Comparison of ENCODE assay signal across 7 mouse cellular contexts in genomic region chr19:3687676-3688171, GRCm38 (mm10). TPM values are rescaled to one million over a fixed set of nuclear protein-coding genes. Genes with fewer than 3 reads are reported as not detected.
A peak's percentile ranks its signal among the peaks of the same experiment; 100 is the strongest.
DNase-seq lines count a peak whose midpoint lies in the region; ATAC-seq lines count a peak whose summit lies in the region.

No protein-coding gene starts in this region.

- no peak overlapping the region for H3K4me2 ChIP-seq in midbrain, embryonic 15.5 days
- H3K4me2 ChIP-seq in embryonic facial prominence, embryonic 13.5 days, result no peak overlapping the region
- H3K4me2 ChIP-seq in kidney, embryonic 14.5 days (replicated peaks; ENCODE audit: low read depth, low read length), result no peak overlapping the region

- H3K27me3 ChIP-seq in midbrain, embryonic 10.5 days (ENCODE audit: low read depth, poor library complexity, severe bottlenecking), result peaks cover 14% of the 10 kb centered on the region
- 0 out of 2 replicates have a peak, but pooled peaks cover 8% of the 10 kb centered on the region for H3K27me3 ChIP-seq in midbrain, embryonic 15.5 days (replicated peaks)
- H3K27me3 ChIP-seq in embryonic facial prominence, embryonic 13.5 days, result no peaks in the 10 kb centered on the region
- no peaks in the 10 kb centered on the region for H3K27me3 ChIP-seq in kidney, embryonic 14.5 days (ENCODE audit: control insufficient read depth, insufficient read depth, low read length)

- H3K36me3 ChIP-seq in midbrain, embryonic 10.5 days, result no peaks in the 10 kb centered on the region
- no peaks in the 10 kb centered on the region for H3K36me3 ChIP-seq in midbrain, embryonic 15.5 days (replicated peaks)
- H3K36me3 ChIP-seq in embryonic facial prominence, embryonic 13.5 days, result no peaks in the 10 kb centered on the region
- no peaks in the 10 kb centered on the region for H3K36me3 ChIP-seq in kidney, embryonic 14.5 days (ENCODE audit: control insufficient read depth, insufficient read depth, low read length)

- H3K27ac ChIP-seq in midbrain, embryonic 10.5 days (replicated peaks), result no peak overlapping the region
- no peak overlapping the region for H3K27ac ChIP-seq in midbrain, embryonic 15.5 days
- H3K27ac ChIP-seq in embryonic facial prominence, embryonic 13.5 days, result no peak overlapping the region
- H3K27ac ChIP-seq in kidney, embryonic 14.5 days (ENCODE audit: low read depth, low read length), result peak overlapping the region; percentile 32; the same call in 1 of the 2 replicates

- 0 out of 2 replicates have a peak overlapping the region, but pooled peaks have one; percentile 94 for H3K4me3 ChIP-seq in midbrain, embryonic 10.5 days
- no peak overlapping the region for H3K4me3 ChIP-seq in midbrain, embryonic 15.5 days
- H3K4me3 ChIP-seq in embryonic facial prominence, embryonic 13.5 days, result no peak overlapping the region
- H3K4me3 ChIP-seq in kidney, embryonic 14.5 days (ENCODE audit: low read length), result no peak overlapping the region

- peak; percentile 35 for DNase-seq in midbrain, embryonic 10.5 days (ENCODE audit: low spot score)
- DNase-seq in testis, postnatal 14 days (ENCODE audit: low spot score), result no peak

- H3K4me1 ChIP-seq in midbrain, embryonic 10.5 days, result peaks cover 38% of the 10 kb centered on the region
- H3K4me1 ChIP-seq in midbrain, embryonic 15.5 days, result peaks cover 22% of the 10 kb centered on the region
- H3K4me1 ChIP-seq in embryonic facial prominence, embryonic 13.5 days, result peaks cover 38% of the 10 kb centered on the region
- peaks cover 29% of the 10 kb centered on the region for H3K4me1 ChIP-seq in kidney, embryonic 14.5 days (ENCODE audit: control insufficient read depth, insufficient read depth, low read length)

- ATAC-seq in midbrain, embryonic 15.5 days (replicated peaks), result no peak
- ATAC-seq in embryonic facial prominence, embryonic 13.5 days (ENCODE audit: insufficient number of reproducible peaks, insufficient read depth, low FRiP score, low TSS enrichment, low read depth), result no peak
- peak; percentile 34; the same call in 1 of the 2 replicates for ATAC-seq in kidney, embryonic 14.5 days (ENCODE audit: low FRiP score, low TSS enrichment)
- peak; percentile 82 for ATAC-seq in megakaryocyte, adult 5-6 weeks (ENCODE audit: poor library complexity, severe bottlenecking)
- ATAC-seq in erythroblast, adult 5-6 weeks (replicated peaks; ENCODE audit: low FRiP score, poor library complexity, severe bottlenecking), result no peak

- no peak overlapping the region for H3K9ac ChIP-seq in midbrain, embryonic 15.5 days
- 0 out of 2 replicates have a peak overlapping the region, but pooled peaks have one; percentile 21 for H3K9ac ChIP-seq in embryonic facial prominence, embryonic 13.5 days
- H3K9ac ChIP-seq in kidney, embryonic 14.5 days (ENCODE audit: low read depth, low read length), result no peak overlapping the region

- WGBS in midbrain, embryonic 10.5 days, result 15% methylated on average over 5 of the region's 5 CpGs
- WGBS in midbrain, embryonic 15.5 days, result 28% methylated on average over 5 of the region's 5 CpGs
- WGBS in embryonic facial prominence, embryonic 13.5 days, result 19% methylated on average over 5 of the region's 5 CpGs
- 22% methylated on average over 5 of the region's 5 CpGs for WGBS in kidney, embryonic 14.5 days

- no peaks in the 10 kb centered on the region for H3K9me3 ChIP-seq in midbrain, embryonic 10.5 days (replicated peaks)
- H3K9me3 ChIP-seq in midbrain, embryonic 15.5 days, result no peaks in the 10 kb centered on the region
- no peaks in the 10 kb centered on the region for H3K9me3 ChIP-seq in embryonic facial prominence, embryonic 13.5 days
- H3K9me3 ChIP-seq in kidney, embryonic 14.5 days (ENCODE audit: control insufficient read depth, low read length), result no peaks in the 10 kb centered on the region

RNA-seq across cellular contexts. Expression of gene Lrp5, which starts 1.4 kb away (rescaled TPM):
- 2.3 and 2.5 TPM in 2 replicates for polyA plus RNA-seq in midbrain, embryonic 10.5 days (2016; fragmentation: Nextera tagmentation; extraction: Ambion mirVana)
- polyA plus RNA-seq in midbrain, embryonic 15.5 days (2015; fragmentation: Nextera tagmentation; extraction: Ambion mirVana), result 1.1 and 1.4 TPM in 2 replicates
- 7.3 and 7.9 TPM in 2 replicates for polyA plus RNA-seq in embryonic facial prominence, embryonic 13.5 days (2015; fragmentation: Nextera tagmentation; extraction: Ambion mirVana)
- 7.7 and 10.1 TPM in 2 replicates for polyA plus RNA-seq in kidney, embryonic 14.5 days (2014; fragmentation: Nextera tagmentation; extraction: Ambion mirVana)
- total RNA-seq in megakaryocyte, adult 5-6 weeks (2015), result 15.2 and 17.9 TPM in 2 replicates
- total RNA-seq in megakaryocyte, adult 5-6 weeks (2017), result 12.5 and 13.6 TPM in 2 replicates
- total RNA-seq in erythroblast, adult 5-6 weeks (2015; ENCODE audit: low replicate concordance), result 3.8 and 4.4 TPM in 2 replicates
- total RNA-seq in erythroblast, adult 5-6 weeks (2017; ENCODE audit: low replicate concordance), result 2.7 and 2.8 TPM in 2 replicates

RNA-seq across cellular contexts. Expression of gene 1810055G02Rik, which starts 20.4 kb away (rescaled TPM):
- polyA plus RNA-seq in midbrain, embryonic 10.5 days (2016; fragmentation: Nextera tagmentation; extraction: Ambion mirVana), result 47.1 and 48.6 TPM in 2 replicates
- polyA plus RNA-seq in midbrain, embryonic 15.5 days (2015; fragmentation: Nextera tagmentation; extraction: Ambion mirVana), result 34.6 and 35.9 TPM in 2 replicates
- polyA plus RNA-seq in embryonic facial prominence, embryonic 13.5 days (2015; fragmentation: Nextera tagmentation; extraction: Ambion mirVana), result 47.5 and 47.6 TPM in 2 replicates
- 33.7 and 38.6 TPM in 2 replicates for polyA plus RNA-seq in kidney, embryonic 14.5 days (2014; fragmentation: Nextera tagmentation; extraction: Ambion mirVana)
- 8.0 and 10.6 TPM in 2 replicates for total RNA-seq in megakaryocyte, adult 5-6 weeks (2015)
- 4.5 and 6.2 TPM in 2 replicates for total RNA-seq in megakaryocyte, adult 5-6 weeks (2017)
- total RNA-seq in erythroblast, adult 5-6 weeks (2015; ENCODE audit: low replicate concordance), result 8.3 and 8.6 TPM in 2 replicates
- total RNA-seq in erythroblast, adult 5-6 weeks (2017; ENCODE audit: low replicate concordance), result 2.5 and 4.0 TPM in 2 replicates

Comparison
In these comparisons a context has a peak if more than half of its experiments do, and no peak if none do; other contexts are left out.
1. ATAC-seq: peak in kidney, embryonic 14.5 days (single experiment) and megakaryocyte, adult 5-6 weeks (single experiment); none in midbrain, embryonic 15.5 days (single experiment), embryonic facial prominence, embryonic 13.5 days (single experiment) and erythroblast, adult 5-6 weeks (single experiment).